Mouse (Mus musculus) hindbrain, embryonic 14.5 days (tissue): ENCODE results near the gene Gadd45b. TPM values are rescaled to one million over a fixed set of nuclear protein-coding genes. Genes with fewer than 3 reads are reported as not detected.

Experiments
- polyA plus RNA-seq: library from polyadenylated mRNA; unstranded; fragments of >200 nt; fragmentation: Nextera tagmentation; extraction: Ambion mirVana; gene quantifications from 2 replicates; pipeline ENCODE4 v1.2.1, GENCODE M21; 2014

Gadd45b gene
- polyA plus RNA-seq, 1 experiment from 2014 or later = 8.0 TPM

Other genes with a start within 250 kb of the Gadd45b start
- 45.3 and 47.1 TPM in 2 replicates for gene Mob3a, start 228.1 kb upstream of the Gadd45b start, polyA plus RNA-seq
- 20.0 and 20.4 TPM in 2 replicates for gene Izumo4, start 227.9 kb upstream of the Gadd45b start, polyA plus RNA-seq
- gene Ap3d1, start 187.8 kb upstream of the Gadd45b start, polyA plus RNA-seq = 112 and 114 TPM in 2 replicates
- 22.4 and 23.8 TPM in 2 replicates for gene Dot1l, start 174.9 kb upstream of the Gadd45b start, polyA plus RNA-seq
- 55.6 and 62.9 TPM in 2 replicates for gene Sf3a2, start 131.9 kb upstream of the Gadd45b start, polyA plus RNA-seq
- 117 and 123 TPM in 2 replicates for gene Plekhj1, start 131.4 kb upstream of the Gadd45b start, polyA plus RNA-seq
- 0.16 TPM in 1 of 2 replicates, not detected in the other for gene Amh, start 124.8 kb upstream of the Gadd45b start, polyA plus RNA-seq
- 0.37 and 0.96 TPM in 2 replicates for gene Jsrp1, start 116.6 kb upstream of the Gadd45b start, polyA plus RNA-seq
- gene Oaz1, start 103.4 kb upstream of the Gadd45b start, polyA plus RNA-seq = 1,195 and 1,204 TPM in 2 replicates
- gene Lingo3, start 86.0 kb upstream of the Gadd45b start, polyA plus RNA-seq = 9.9 and 14.3 TPM in 2 replicates
- 241 and 287 TPM in 2 replicates for gene Lsm7, start 74.9 kb upstream of the Gadd45b start, polyA plus RNA-seq
- 69.3 and 70.3 TPM in 2 replicates for gene Sppl2b, start 74.8 kb upstream of the Gadd45b start, polyA plus RNA-seq
- gene Tmprss9, start 58.2 kb upstream of the Gadd45b start, polyA plus RNA-seq = 0.09 and 0.17 TPM in 2 replicates
- 311 and 351 TPM in 2 replicates for gene Timm13, start 29.1 kb upstream of the Gadd45b start, polyA plus RNA-seq
- 12.9 and 13.8 TPM in 2 replicates for gene Lmnb2, start 11.8 kb upstream of the Gadd45b start, polyA plus RNA-seq
- gene Gng7, start 84.9 kb downstream of the Gadd45b start, polyA plus RNA-seq = 17.7 and 20.9 TPM in 2 replicates
- 29.7 and 32.2 TPM in 2 replicates for gene Diras1, start 95.6 kb downstream of the Gadd45b start, polyA plus RNA-seq
- 33.7 and 33.8 TPM in 2 replicates for gene Slc39a3, start 107.4 kb downstream of the Gadd45b start, polyA plus RNA-seq
- gene Sgta, start 130.1 kb downstream of the Gadd45b start, polyA plus RNA-seq = 260 and 276 TPM in 2 replicates
- 35.9 and 37.2 TPM in 2 replicates for gene Thop1, start 140.0 kb downstream of the Gadd45b start, polyA plus RNA-seq
- 0.09 and 0.32 TPM in 2 replicates for gene Creb3l3, start 168.8 kb downstream of the Gadd45b start, polyA plus RNA-seq
- 222 and 230 TPM in 2 replicates for gene Map2k2, start 175.8 kb downstream of the Gadd45b start, polyA plus RNA-seq
- 12.4 and 14.4 TPM in 2 replicates for gene Zbtb7a, start 205.1 kb downstream of the Gadd45b start, polyA plus RNA-seq
- 43.7 and 48.3 TPM in 2 replicates for gene Pias4, start 237.8 kb downstream of the Gadd45b start, polyA plus RNA-seq
- 413 and 447 TPM in 2 replicates for gene Eef2, start 246.6 kb downstream of the Gadd45b start, polyA plus RNA-seq